Mouse (Mus musculus): ENCODE measurements at regions not wholly inside any gene's neighbourhood (a gene's known extent, or its start where the extent isn't known, plus 50 kb on each side); places are given as distances from the start of the nearest gene placed in this dataset.

DNA sequence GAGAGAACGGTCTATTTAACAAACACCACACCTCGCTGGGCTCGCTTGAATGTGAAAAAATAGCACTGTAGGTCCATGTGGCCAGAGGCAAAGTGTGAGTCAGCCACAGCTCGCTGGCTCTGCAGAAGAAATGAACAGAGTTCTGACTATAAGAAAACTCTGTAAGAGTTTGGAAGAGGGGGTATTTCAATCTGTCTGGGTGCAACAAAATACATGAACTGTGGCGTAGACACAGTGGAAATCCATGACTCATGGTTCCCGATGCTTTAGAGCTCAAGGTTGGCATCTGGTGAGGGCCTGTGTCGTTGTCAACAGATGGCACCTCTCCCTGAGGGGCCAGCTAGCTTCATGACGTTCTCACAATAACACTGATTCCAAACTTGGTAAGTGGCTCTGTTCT is 1147.4 kb upstream of the Gulo start:
- no peak for TF ChIP-seq CTCF (IDR thresholded peaks at IDR 0.05; ENCODE audit: low read depth, low read length)
- TF ChIP-seq POLR2A (IDR thresholded peaks at IDR 0.05; ENCODE audit: insufficient read depth, low read length): no peak

Data from ES-Bruce4 (cell line).